Mouse (Mus musculus) embryonic facial prominence, embryonic 10.5 days (tissue): Measurements from ENCODE around the gene Akr1b10. TPM values are rescaled to one million over a fixed set of nuclear protein-coding genes. Genes with fewer than 3 reads are reported as not detected.
"Not testable (repeated sequence)": the region's sequence is repeated elsewhere in the genome, so short reads cannot be mapped to it uniquely, and the experiment has no call there.

ENCODE experiments used
- DNase-seq: peaks from one replicate; pipeline ENCODE4 v3.0.0-alpha.2; 2017; ENCODE audit warnings: low spot score
- H3K27ac ChIP-seq: fragments of 300-500 bp; sonication (generic); replicated peaks from 2 replicates; pipeline ENCODE4 v1.5.1; 2016; ENCODE audit warnings: mild to moderate bottlenecking
- H3K27me3 ChIP-seq: fragments of 300-500 bp; sonication (generic); replicated peaks from 2 replicates; pipeline ENCODE4 v1.6.1; 2016; ENCODE audit warnings: low read depth, mild to moderate bottlenecking; ENCODE audit not compliant: poor library complexity, severe bottlenecking
- H3K36me3 ChIP-seq: fragments of 300-500 bp; sonication (generic); replicated peaks from 2 replicates; pipeline ENCODE4 v1.6.1; 2016; ENCODE audit warnings: mild to moderate bottlenecking, moderate library complexity
- H3K4me1 ChIP-seq: fragments of 300-500 bp; sonication (generic); 2 replicates; pipeline ENCODE4 v1.6.1; 2016
- H3K4me3 ChIP-seq: fragments of 300-500 bp; sonication (generic); 2 replicates; pipeline ENCODE4 v1.5.1; 2016; ENCODE audit warnings: mild to moderate bottlenecking, moderate library complexity
- H3K9me3 ChIP-seq: fragments of 300-500 bp; sonication (generic); 2 replicates; pipeline ENCODE4 v1.6.1; 2016; ENCODE audit warnings: mild to moderate bottlenecking
- WGBS: fragments of 180-500 bp; shearing (Covaris S2); methylation state at CpG from one replicate; pipeline ENCODE4 v1.1.7; 2016; 5-methylcytosine and 5-hydroxymethylcytosine counted together
- polyA plus RNA-seq: library from polyadenylated mRNA; unstranded; fragments of >200 nt; fragmentation: Nextera tagmentation; extraction: Ambion mirVana; gene quantifications from 2 replicates; pipeline ENCODE4 v1.2.1, GENCODE M21; 2016

Akr1b10 gene
- polyA plus RNA-seq, 1 experiment from 2014 or later: 15.4 TPM

GRCm38 (mm10) chr6:34384701-34385370 is 818 bp downstream of the Akr1b10 start:
- H3K27ac ChIP-seq: peak overlapping the region; percentile 52; the same call in 1 of the 2 replicates
- no peaks in the 10 kb centered on the region for H3K27me3 ChIP-seq
- H3K4me1 ChIP-seq: peaks cover 21% of the 10 kb centered on the region
- peak overlapping the region; percentile 60 for H3K4me3 ChIP-seq
- WGBS: 2% methylated on average over 13 of the region's 13 CpGs
- no peaks in the 10 kb centered on the region for H3K9me3 ChIP-seq
- H3K36me3 ChIP-seq: peaks cover 11% of the 10 kb centered on the region
- peak; percentile 69 for DNase-seq

- H3K27ac ChIP-seq: no peak overlapping the region
- H3K36me3 ChIP-seq: peaks cover 40% of the 10 kb centered on the region
- H3K4me3 ChIP-seq: no peak overlapping the region
- H3K9me3 ChIP-seq: peaks cover 4% of the 10 kb centered on the region; the same call in 1 of the 2 replicates
- WGBS: 89% methylated on average over 4 of the region's 4 CpGs
- peaks cover 17% of the 10 kb centered on the region for H3K4me1 ChIP-seq
- no peaks in the 10 kb centered on the region for H3K27me3 ChIP-seq
- no peak for DNase-seq
These were observed 4.6 kb downstream of the Akr1b10 start for GRCm38 (mm10) chr6:34388420-34389156.

DNA sequence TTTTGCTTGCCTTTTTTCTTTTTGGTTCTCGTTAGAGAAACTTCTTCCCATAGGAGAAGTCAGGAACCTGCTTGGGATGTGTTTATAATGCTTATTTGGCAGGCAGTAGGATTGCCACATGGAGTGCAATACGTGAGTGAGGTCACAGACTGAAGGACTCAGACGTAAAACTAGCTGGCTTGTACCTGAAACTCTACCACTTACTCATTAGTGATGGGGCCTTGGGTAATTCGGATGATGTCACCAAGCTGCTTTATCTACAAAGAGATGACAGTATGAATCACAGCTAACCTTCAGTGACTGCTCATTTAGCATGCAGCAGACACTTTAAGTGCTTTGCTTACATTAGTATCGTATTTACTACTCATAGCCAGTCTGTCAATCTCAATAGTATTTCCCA is 11.9 kb downstream of the Akr1b10 start:
- H3K4me1 ChIP-seq: no peaks in the 10 kb centered on the region; the same call in 1 of the 2 replicates
- WGBS: 82% methylated on average over 5 of the region's 5 CpGs
- H3K27ac ChIP-seq: no peak overlapping the region
- peaks cover 41% of the 10 kb centered on the region for H3K36me3 ChIP-seq
- peaks cover 2% of the 10 kb centered on the region; the same call in 1 of the 2 replicates for H3K9me3 ChIP-seq
- DNase-seq: no peak
- no peaks in the 10 kb centered on the region for H3K27me3 ChIP-seq
- H3K4me3 ChIP-seq: no peak overlapping the region

DNA sequence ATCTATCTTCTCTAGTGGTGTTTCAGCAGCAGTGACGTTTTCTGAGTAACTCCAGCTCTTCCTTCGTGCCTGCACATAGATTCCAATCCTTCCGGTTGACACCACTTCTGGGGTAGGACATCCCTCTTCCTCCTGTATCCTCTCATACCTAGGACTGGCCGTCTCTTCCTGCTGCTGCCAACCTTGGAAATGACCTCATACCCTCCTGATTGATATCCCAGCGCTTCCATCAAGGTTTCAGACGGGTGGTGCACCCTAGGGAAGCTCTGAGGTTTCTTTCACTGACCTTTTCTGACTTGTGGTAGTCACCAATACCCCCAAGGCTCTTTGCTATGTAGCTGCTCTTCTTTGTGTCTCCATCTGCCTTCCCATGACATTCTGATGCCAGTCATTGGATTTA is 14.4 kb downstream of the Akr1b10 start:
- WGBS: 85% methylated on average over 6 of the region's 6 CpGs
- peaks cover 22% of the 10 kb centered on the region for H3K36me3 ChIP-seq
- H3K4me3 ChIP-seq: no peak overlapping the region
- no peak overlapping the region for H3K27ac ChIP-seq
- no peaks in the 10 kb centered on the region for H3K27me3 ChIP-seq
- H3K9me3 ChIP-seq: no peaks in the 10 kb centered on the region
- no peak for DNase-seq
- no peaks in the 10 kb centered on the region; the same call in 1 of the 2 replicates for H3K4me1 ChIP-seq

GRCm38 (mm10) chr6:34399606-34400220 is 15.7 kb downstream of the Akr1b10 start:
- no peaks in the 10 kb centered on the region for H3K27me3 ChIP-seq
- no peaks in the 10 kb centered on the region for H3K9me3 ChIP-seq
- no peak overlapping the region for H3K27ac ChIP-seq
- no peak for DNase-seq
- H3K4me3 ChIP-seq: no peak overlapping the region
- H3K36me3 ChIP-seq: peaks cover 12% of the 10 kb centered on the region
- 73% methylated on average over 13 of the region's 13 CpGs for WGBS
- H3K4me1 ChIP-seq: no peaks in the 10 kb centered on the region; the same call in 1 of the 2 replicates

DNA sequence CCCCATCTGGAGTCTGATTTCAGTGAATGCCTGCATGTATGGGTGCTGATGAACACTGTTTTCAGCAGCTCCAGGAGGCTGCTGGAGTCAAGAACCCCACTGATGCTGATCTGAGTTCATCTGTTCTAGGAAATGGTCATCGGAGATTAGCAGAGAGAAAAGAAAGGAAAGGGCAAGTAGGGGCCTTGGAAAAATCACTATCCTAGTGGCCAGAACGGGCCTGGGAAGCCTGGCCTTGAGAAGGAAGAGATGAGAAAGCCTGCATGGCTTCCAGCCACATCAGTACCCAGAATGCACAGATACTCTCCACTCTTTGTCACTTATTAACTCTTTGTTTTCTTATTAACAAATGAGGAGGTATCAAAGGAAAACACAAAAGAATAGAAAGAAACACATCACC is 16.7 kb downstream of the Akr1b10 start:
- Histone ChIP-seq H3K4me3 (no peak overlapping the region), H3K27ac (no peak overlapping the region), H3K36me3 (peaks cover 10% of the 10 kb centered on the region; the same call in 1 of the 2 replicates), H3K9me3 (no peaks in the 10 kb centered on the region), H3K4me1 (no peaks in the 10 kb centered on the region; the same call in 1 of the 2 replicates), H3K27me3 (no peaks in the 10 kb centered on the region)
- 88% methylated on average over 2 of the region's 2 CpGs for WGBS
- no peak for DNase-seq

DNA sequence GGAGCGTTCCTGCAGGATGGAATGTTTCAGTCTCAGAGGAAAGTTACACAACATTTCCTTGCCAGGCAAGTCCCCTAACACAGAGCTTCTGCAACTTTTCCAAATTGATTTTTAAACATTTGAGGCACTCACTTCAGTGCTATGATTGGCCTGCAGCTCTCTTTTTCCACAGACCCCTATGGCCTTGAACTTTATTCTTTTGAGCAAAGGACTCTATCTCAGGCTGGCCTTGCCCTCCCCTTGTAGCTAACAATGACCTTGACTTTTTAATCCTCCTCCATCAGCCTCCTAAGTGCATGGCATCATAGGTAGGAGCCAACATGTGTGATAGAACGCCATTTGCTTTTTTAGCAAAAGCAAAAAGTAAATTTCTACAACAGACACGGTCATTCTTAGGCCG is 22.7 kb downstream of the Akr1b10 start:
- Histone ChIP-seq H3K36me3 (no peaks in the 10 kb centered on the region), H3K4me1 (no peaks in the 10 kb centered on the region), H3K9me3 (peaks cover 4% of the 10 kb centered on the region; the same call in 1 of the 2 replicates), H3K27me3 (no peaks in the 10 kb centered on the region), H3K27ac (no peak overlapping the region), H3K4me3 (no peak overlapping the region)
- WGBS: 92% methylated on average over 4 of the region's 4 CpGs
- no peak for DNase-seq

GRCm38 (mm10) chr6:34407403-34407802 is 23.4 kb downstream of the Akr1b10 start:
- H3K4me1 ChIP-seq: no peaks in the 10 kb centered on the region
- 83% methylated on average over 10 of the region's 10 CpGs for WGBS
- H3K27ac ChIP-seq: no peak overlapping the region
- H3K27me3 ChIP-seq: no peaks in the 10 kb centered on the region
- DNase-seq: no peak
- no peak overlapping the region for H3K4me3 ChIP-seq
- H3K9me3 ChIP-seq: peaks cover 4% of the 10 kb centered on the region; the same call in 1 of the 2 replicates
- H3K36me3 ChIP-seq: no peaks in the 10 kb centered on the region

DNA sequence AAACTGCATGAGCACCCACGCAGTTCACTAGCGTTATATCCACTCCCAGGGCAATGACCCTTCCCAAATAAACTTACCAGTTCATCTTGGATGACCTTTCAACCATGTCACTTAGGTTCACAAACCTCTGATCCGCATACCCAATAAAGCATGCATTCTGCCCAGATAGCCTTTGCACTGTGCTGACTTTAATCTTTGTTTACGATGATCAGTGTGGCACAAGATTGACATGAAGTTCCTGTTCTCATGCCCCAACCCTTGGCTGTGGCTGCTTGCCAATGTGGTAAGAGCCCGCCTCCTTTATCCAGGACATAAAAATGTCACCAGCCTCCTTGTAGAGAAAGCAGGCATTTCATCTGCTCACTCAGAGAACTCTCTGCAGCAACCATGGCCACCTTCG is 28.0 kb downstream of the Akr1b10 start, which contains the start of gene Akr1b7:
Gene Akr1b7 (plus strand): TSS at position 312 of the 400 bp plus-strand sequence.
- Histone ChIP-seq H3K36me3 (no peaks in the 10 kb centered on the region), H3K27me3 (no peaks in the 10 kb centered on the region), H3K27ac (no peak within 1 kb of the TSS), H3K4me3 (no peak within 1 kb of the TSS), H3K9me3 (no peaks in the 10 kb centered on the region), H3K4me1 (no peaks in the 10 kb centered on the region)
- WGBS: 84% methylated on average over 6 of the region's 6 CpGs
- DNase-seq: no peak

GRCm38 (mm10) chr6:34412688-34413087 is 28.7 kb downstream of the Akr1b10 start:
- no peaks in the 10 kb centered on the region for H3K9me3 ChIP-seq
- no peaks in the 10 kb centered on the region for H3K4me1 ChIP-seq
- H3K4me3 ChIP-seq: no peak overlapping the region
- WGBS: 72% methylated on average over 1 of the region's 1 CpGs
- DNase-seq: no peak
- H3K27ac ChIP-seq: no peak overlapping the region
- H3K36me3 ChIP-seq: no peaks in the 10 kb centered on the region
- no peaks in the 10 kb centered on the region for H3K27me3 ChIP-seq

DNA sequence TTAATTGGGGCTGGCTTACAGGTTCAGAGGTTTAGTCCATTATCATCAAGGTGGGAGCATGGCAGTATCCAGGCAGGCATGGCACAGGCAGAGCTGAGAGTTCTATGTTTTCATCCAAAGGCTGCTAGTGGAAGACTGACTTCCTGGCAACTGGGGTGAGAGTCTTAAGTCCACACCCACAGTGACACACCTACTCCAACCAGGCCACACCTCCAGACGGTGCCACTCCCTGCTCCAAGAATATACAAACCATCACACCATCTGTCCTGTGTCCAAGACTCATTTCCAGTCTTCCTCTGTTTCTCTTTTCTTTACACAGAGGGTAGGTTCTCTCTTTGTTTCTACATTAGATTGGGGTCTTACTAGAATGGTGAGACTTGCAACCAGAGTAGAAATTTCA is 29.4 kb downstream of the Akr1b10 start:
- not testable (repeated sequence) for H3K27ac ChIP-seq, H3K4me3 ChIP-seq, H3K27me3 ChIP-seq, H3K9me3 ChIP-seq, H3K36me3 ChIP-seq, DNase-seq, H3K4me1 ChIP-seq
- WGBS: 73% methylated on average over 1 of the region's 1 CpGs

- DNase-seq: no peak
- H3K4me1 ChIP-seq: no peaks in the 10 kb centered on the region
- H3K9me3 ChIP-seq: no peaks in the 10 kb centered on the region
- 98% methylated on average over 2 of the region's 2 CpGs for WGBS
- no peaks in the 10 kb centered on the region for H3K36me3 ChIP-seq
- no peak overlapping the region for H3K4me3 ChIP-seq
- H3K27me3 ChIP-seq: no peaks in the 10 kb centered on the region
- H3K27ac ChIP-seq: no peak overlapping the region
These were observed 32.5 kb downstream of the Akr1b10 start for GRCm38 (mm10) chr6:34416521-34416920.
